Mouse (Mus musculus): ENCODE measurements around the gene Rhox7b.
"Not testable (repeated sequence)": the region's sequence is repeated elsewhere in the genome, so short reads cannot be mapped to it uniquely, and the experiment has no call there.

The Rhox7b gene

GRCm38 (mm10) chrX:37897132-37897531 lies at the start of gene Rhox7b:
Rhox7b (minus strand) TSS chrX:37897232.
- DNase-seq (ENCODE audit: extremely low read depth, low read depth, low spot score): not testable (repeated sequence)

GRCm38 (mm10) chrX:37916311-37916710 lies 19.3 kb upstream of the Rhox7b start:
- no peak for DNase-seq (ENCODE audit: extremely low read depth, low read depth, low spot score)

DNA sequence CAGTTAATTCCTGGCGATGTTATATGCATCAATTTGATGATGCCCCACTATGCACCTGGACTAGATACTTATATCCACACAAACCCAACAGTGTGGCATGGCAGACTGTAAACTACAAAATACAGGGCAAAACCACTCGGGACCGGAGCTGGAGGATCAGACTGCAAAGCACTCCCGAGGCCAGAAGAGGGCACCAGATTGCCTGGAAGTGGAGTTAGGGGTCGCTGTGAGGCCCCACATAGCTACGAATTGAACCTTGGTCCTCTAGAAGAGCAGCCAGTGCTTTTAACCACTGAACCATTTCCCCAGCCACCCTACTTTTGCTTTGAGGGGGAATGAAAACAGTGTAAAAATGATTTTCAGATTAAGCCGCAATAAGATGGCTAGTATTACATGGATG lies 11.5 kb upstream of the Rhox7b start:
- DNase-seq (ENCODE audit: extremely low read depth, low read depth, low spot score): no peak

DNA sequence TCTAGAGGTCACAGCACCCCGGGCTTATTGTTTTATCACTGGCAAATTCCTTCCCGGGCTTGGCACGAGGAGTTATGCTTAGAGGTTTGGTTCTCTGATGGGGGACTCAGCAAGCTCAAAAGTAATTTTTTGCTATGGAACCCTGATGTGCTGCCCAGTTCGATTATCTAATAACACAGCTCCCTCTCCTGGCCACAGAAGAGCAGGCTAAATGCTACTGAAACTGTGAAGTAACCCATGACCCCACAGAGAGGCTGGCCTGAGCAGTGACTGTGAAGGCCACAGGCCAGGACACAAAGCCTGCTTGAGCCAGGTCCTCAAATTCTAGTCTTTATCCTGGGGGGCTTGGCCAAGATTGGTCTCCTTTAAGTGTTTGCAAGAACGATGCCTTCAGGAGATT lies 6.7 kb upstream of the Rhox7b start:
- no peak for DNase-seq (ENCODE audit: extremely low read depth, low read depth, low spot score)

DNA sequence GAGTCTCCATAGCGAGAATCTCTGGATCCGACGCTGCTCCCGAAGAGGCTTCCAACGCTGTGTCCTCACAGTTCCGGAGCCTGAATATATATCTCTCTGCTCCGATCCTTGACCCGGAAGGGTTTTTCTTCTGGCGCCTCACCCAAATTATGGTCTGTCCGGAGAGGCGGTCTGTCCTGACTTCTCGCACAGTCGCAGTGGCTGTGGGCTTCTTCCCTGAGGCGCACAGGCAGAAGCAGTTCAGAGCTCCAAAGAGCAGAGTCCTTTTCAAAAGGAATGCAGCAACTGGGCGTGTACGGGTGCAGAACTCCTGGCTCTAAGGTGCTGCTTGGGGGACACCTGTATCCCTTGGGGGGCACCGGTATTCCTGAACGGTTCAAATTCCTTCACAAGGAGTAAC lies 4.6 kb upstream of the Rhox7b start, which contains the start of gene Rhox9:
Rhox9 (minus strand) TSS at position 101 of the 400 bp plus-strand sequence.
- not testable (repeated sequence) for DNase-seq (ENCODE audit: extremely low read depth, low read depth, low spot score)

- DNase-seq (ENCODE audit: extremely low read depth, low read depth, low spot score): no peak
These were observed 18.2 kb downstream of the Rhox7b start, which contains the start of gene Rhox8 for GRCm38 (mm10) chrX:37878844-37879243. Rhox8 (minus strand) TSS chrX:37878944.

DNA sequence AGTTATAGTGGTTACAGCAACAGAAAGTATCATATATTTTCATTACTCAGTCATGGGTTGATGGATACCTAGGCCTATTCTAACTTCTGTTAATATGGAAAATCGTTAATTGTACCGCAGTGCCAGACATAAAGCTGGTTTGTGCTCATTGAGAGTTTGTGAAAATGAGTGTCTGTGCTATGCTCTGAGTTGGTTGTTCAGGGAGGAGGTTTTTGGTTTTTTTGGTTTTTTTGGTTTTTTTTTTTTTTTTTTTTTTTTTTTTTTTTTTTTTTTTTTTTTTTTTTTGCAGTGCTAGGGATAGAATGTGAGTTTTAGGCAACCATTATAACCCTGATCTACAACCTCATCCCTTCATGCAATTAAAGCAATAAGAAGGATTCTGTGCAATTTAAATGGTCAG lies 25.4 kb downstream of the Rhox7b start:
- no peak for DNase-seq (ENCODE audit: extremely low read depth, low read depth, low spot score)

All from fat pad, adult 2 months (tissue).